Mouse (Mus musculus) brain, embryonic 14.5 days (tissue): ENCODE data around the gene Cep70.

Experiments used
- CTCF ChIP-seq: fragments of 200-500 bp; IDR thresholded peaks from 2 replicates; pipeline ENCODE4 v1.5.1; 2012; ENCODE audit warnings: inconsistent platforms, mild to moderate bottlenecking, moderate library complexity, borderline replicate concordance; ENCODE audit not compliant: insufficient read depth, insufficient read length; ENCODE audit errors: extremely low read depth
- POLR2A ChIP-seq: fragments of 200-500 bp; IDR thresholded peaks from 2 replicates; pipeline ENCODE4 v1.6.1; 2012; ENCODE audit warnings: mild to moderate bottlenecking, inconsistent platforms, borderline replicate concordance; ENCODE audit not compliant: poor library complexity, insufficient read depth, insufficient read length, severe bottlenecking; ENCODE audit errors: extremely low read depth

- TF ChIP-seq POLR2A (no peak), CTCF (no peak)
These were observed 95.1 kb downstream of the Cep70 start for GRCm38 (mm10) chr9:99338293-99338692.
